Mouse (Mus musculus): ENCODE measurements at regions not wholly inside any gene's neighbourhood (a gene's known extent, or its start where the extent isn't known, plus 50 kb on each side); places are given as distances from the start of the nearest gene placed in this dataset.
A peak's percentile ranks its signal among the peaks of the same experiment; 100 is the strongest.

DNA sequence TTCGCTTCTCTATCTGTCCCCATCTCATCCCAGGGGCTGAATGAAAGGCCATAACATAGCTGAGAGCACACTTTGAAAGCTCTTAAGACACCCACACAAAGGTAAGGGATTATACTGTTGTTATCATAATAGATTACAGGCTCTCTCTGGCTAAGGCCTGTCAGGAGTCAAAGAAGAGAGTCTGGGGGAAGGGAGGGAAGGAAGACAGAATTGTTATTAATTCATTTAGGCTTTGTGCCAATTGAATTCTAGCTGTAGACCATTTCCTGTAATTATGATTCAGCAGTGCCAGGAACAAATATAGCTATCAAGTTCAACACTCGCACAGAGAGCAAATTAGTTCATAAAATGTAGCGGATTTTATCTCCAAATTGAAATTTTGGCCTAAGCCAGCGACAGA is 369.3 kb upstream of the Gm10306 start:
- DNase-seq (ENCODE audit: low spot score in 2 of 2) = no peak

- DNase-seq (ENCODE audit: low spot score in 2 of 2) = no peak
Observed at GRCm38 (mm10) chr4:94188354-94188753, 368.0 kb upstream of the Gm10306 start.

- peak; percentile 10 to 48 for DNase-seq (ENCODE audit: low spot score in 2 of 2)
Observed at GRCm38 (mm10) chr4:94188888-94189287, 367.5 kb upstream of the Gm10306 start.

DNA sequence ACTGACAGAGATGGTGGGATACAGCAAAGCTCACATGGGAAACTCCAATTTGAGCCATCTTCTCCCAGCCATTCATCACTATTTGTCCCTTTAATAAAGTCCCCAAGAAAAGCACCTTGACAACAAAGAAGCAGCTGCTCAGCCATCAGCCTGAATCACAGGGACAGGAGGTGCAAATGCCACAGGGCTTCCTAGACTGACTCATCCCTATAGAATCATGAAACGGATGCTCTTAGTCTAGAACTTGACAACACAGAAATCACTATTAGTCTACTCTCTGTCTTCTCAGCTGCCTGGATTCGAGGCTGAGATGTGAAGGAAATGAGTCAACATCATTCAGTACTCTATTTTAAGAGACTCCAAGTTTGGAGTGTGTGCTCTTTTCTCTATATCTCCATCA is 365.4 kb upstream of the Gm10306 start:
- no peak for DNase-seq (ENCODE audit: low spot score in 2 of 2)

GRCm38 (mm10) chr4:94216265-94216664 is 340.1 kb upstream of the Gm10306 start:
- no peak for DNase-seq (ENCODE audit: low spot score in 2 of 2)

- DNase-seq (ENCODE audit: low spot score in 2 of 2) = no peak
Observed at GRCm38 (mm10) chr4:94235650-94236206, 320.6 kb upstream of the Gm10306 start.

DNA sequence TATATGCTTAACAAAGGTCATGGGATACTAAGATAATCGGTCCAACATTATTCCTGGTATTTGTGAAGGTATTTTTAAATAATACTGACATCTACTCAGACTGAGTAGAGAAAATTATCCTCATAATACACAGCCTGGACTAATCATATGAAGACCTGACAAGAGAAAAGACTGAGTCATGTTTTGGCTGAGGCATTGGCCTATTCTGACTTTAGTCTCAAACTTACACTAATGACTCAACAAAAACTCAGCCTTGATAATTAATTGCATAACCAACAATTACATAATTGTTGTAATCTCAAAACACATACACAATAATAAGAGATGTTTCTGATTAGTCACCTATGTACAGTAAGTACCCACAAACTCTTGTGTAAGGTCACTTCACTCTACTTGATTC is 300.3 kb upstream of the Gm10306 start:
- no peak for DNase-seq (ENCODE audit: low spot score in 2 of 2)

DNA sequence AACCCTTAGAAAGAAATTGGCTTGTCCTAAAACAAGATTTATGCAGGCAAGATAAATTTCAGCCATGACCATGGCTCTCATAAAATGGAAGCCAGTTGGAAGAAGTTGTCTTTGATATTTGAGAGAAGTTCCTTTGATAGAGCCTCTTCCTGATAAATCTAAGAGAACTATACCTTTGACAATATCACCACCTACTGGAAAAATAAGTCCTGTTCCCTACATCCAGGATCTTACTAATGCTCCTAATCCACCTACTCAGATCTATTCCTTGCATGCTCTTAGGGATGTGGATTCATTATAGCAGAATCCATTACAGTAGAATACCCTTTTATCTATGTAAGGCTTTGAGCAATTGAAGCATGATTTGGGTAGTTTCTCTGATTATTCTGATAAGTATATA is 295.2 kb upstream of the Gm10306 start:
- no peak for DNase-seq (ENCODE audit: low spot score in 2 of 2)

GRCm38 (mm10) chr4:94281732-94282131 is 274.6 kb upstream of the Gm10306 start:
- no peak for DNase-seq (ENCODE audit: low spot score in 2 of 2)

DNA sequence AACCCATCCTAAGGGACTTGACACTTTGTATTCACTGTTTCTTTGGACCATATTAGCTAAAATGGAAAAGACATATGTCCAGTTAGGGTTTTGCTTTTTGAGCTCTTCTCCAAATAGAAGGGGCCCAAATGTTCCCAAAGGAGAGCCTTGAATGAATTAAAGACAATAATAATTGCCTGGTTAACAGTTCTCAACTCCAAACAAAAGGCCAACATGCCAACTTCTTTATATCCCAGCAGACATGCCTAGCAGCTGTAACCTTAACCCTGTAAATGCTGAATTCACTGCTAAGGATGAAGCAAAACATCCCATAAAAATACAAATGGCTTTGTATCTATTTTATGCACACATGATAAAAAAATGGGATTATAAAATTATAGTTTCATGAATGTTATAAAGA is 264.2 kb upstream of the Gm10306 start:
- DNase-seq (ENCODE audit: low spot score in 2 of 2) = no peak

DNA sequence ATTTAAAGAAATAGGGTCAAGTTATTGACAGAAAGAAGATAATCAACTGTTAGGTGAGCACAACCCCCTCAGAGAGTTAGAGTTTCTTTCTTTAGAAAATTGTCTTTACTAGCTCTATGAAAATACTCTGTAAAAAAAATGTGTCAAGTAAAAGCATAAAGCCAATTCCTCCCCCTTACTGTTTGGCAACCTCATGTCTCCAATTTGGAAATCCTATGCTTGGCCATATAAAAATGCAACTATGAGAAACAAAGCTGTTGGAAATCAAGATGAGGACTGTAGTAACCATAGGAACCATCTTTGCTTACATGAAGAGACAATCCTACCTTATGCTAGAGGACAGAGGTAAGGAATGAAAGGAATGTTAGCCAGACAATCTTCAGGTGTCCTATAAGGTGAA is 239.0 kb upstream of the Gm10306 start:
- no peak for DNase-seq (ENCODE audit: low spot score in 2 of 2)

- DNase-seq (ENCODE audit: low spot score in 2 of 2) = no peak
Observed at GRCm38 (mm10) chr4:94326759-94327158, 229.6 kb upstream of the Gm10306 start.

GRCm38 (mm10) chr4:94343331-94343730 is 213.0 kb upstream of the Gm10306 start:
- DNase-seq (ENCODE audit: low spot score in 2 of 2) = no peak

GRCm38 (mm10) chr4:94349273-94349672 is 207.1 kb upstream of the Gm10306 start:
- no peak for DNase-seq (ENCODE audit: low spot score in 2 of 2)

GRCm38 (mm10) chr4:94356982-94357381 is 199.4 kb upstream of the Gm10306 start:
- no peak for DNase-seq (ENCODE audit: low spot score in 2 of 2)

GRCm38 (mm10) chr4:94360810-94361527 is 195.4 kb upstream of the Gm10306 start:
- no peak for DNase-seq (ENCODE audit: low spot score in 2 of 2)

DNA sequence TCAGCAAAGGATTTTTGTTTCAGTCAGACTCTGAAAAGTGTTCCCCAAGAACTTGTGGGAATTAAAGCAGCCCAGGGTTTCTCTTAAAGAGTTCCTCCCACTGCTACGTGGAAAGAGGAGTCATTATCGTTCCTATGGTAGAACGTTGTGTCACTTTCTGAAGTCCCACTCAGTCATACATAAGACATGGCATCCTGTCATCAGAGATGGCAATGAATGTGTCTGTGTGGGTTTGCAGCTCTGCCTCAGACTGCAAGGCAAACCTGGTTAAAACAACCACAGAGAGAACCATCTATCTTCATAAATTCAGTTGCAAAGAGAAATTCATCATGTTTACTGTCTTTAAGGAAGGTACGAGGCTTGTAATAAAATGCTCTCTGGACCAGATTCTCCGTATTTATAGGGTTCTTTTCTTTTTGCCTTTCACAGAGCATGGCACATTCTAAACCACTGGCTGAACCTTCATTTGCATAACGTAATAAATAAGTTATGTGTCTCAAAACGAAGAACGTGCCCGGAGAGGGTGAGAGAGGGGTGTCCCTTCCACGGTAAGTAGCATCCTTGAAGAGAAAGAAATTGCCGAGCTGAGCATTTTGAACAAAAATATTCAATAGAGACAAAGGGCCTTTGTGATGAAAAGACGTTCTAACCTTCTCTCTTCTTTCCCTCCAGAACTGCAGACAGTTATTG is 194.7 kb upstream of the Gm10306 start:
- no peak for DNase-seq (ENCODE audit: low spot score in 2 of 2)

DNA sequence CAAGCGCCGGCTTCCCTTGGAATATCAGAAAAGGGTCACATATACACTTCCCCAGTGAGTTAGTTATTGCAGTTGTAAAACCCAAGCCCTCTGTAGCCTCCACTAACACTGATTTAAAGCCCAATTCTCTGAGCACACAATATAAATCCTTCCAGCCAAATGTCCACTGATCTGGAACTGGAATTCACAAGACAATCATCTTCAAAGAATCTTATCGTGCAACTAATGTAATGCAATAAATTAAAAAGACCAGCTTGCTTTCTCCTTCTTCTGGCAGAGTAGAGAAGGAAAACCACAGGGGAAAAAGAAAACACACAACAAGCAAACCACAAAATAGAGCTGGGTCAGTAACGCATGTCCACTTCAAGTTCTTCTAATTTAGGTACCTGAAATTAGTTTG is 191.0 kb upstream of the Gm10306 start:
- DNase-seq (ENCODE audit: low spot score in 2 of 2) = no peak

DNA sequence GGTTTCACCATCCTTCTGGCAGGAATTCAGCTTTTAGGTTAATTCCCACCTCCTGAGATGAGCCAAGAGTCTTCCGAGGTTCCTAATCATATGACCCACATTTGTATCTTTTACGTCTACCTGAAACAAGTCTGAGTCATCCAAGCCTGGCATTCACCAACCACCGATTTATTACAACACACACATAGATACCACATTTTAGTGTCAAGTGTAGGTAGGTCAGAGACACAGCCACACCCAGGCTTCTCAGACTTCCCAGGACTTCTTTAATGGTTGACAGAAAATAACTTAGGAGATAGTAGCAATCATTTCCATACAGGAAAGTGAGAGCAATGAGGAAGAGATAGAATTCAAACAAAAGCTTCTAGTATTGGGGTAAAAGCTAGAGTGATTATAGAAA is 189.2 kb upstream of the Gm10306 start:
- DNase-seq (ENCODE audit: low spot score in 2 of 2) = no peak

DNA sequence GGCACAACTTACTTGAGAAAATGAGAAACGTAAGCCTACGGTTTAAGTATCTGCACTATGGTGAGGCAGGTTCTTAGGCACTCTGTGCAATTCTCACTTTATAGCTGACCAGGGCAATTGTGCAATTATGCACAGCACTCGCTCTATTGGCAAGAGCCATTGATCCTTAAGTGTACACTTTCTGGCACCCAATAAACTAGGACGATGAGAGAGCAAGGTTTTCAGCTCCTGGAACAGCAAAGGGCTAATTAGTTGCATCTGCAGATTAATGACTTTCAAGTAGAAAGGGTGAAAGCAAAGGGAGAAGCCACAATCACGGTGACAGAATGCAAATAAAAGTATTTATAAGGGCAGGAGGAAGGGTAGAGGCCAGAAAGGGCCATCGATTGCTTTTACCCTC is 185.4 kb upstream of the Gm10306 start:
- no peak for DNase-seq (ENCODE audit: low spot score in 2 of 2)

DNA sequence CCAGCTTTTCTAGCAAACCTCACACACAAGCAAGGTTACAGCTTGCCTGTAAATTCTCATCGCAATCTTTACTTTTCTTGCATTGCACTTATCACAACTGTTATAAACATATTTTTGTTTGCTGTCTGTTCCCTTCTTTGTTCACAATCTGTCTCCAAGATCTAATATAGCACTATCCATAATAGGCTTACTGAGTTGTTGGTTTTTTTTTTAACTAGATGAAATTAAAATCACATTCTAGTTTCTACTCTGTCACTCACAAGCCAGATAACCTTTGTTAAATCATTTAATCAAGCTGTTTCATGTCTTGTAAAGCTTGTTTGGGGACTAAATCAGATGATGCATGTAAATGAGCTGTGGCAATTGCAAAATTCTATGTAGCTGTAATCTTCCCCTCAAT is 180.1 kb upstream of the Gm10306 start:
- DNase-seq (ENCODE audit: low spot score in 2 of 2) = no peak

DNA sequence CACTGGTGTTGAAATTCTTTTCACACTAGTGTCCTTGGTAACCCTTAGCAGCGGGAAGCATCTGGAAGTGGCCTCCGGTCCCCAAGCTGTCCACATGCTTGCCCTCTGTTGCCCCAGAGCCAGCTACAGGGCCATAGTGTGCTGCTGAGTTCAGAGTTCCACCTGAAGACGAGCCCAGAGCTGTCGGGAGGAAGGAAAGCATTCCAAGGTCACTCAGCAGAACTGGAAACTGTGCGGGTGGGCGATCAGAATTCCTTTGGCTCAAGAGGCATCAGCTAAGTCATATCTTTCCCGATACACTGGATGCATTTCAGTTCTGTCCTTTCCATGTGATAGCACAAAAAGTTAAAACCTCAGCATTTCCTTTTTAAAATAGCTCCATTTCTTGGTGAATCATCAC is 170.6 kb upstream of the Gm10306 start:
- DNase-seq (ENCODE audit: low spot score in 2 of 2) = no peak

DNA sequence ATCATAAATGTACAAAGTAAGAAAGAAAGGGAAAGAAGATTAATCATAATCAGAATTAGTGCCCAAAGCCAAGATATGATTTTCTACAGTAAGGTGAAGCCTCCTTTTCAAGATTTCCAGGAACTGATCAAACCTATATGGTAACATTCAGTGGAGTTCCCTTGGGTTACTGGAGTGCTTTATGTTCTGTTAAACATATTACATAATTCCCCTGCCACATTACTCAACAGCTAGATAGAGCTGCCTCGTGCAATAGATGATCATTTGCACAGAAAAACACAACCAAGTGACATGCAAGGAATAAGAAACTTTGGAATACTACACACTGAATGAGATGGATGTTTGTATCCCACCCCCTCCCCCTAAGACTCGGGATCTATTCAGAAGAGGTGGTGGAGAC is 168.0 kb upstream of the Gm10306 start:
- no peak for DNase-seq (ENCODE audit: low spot score in 2 of 2)
